Mouse (Mus musculus): ENCODE data around the gene Olfr1024.

Olfr1024 gene

GRCm38 (mm10) chr2:85904952-85905351 lies at the start of gene Olfr1024:
Gene Olfr1024, minus strand, starts transcription at chr2:85905052.
- DNase-seq = no peak

GRCm38 (mm10) chr2:85950137-85950536 lies 45.3 kb upstream of the Olfr1024 start, which contains the start of gene Olfr1028:
Gene Olfr1028, plus strand, starts transcription at chr2:85950437.
- no peak for DNase-seq

GRCm38 (mm10) chr2:85921258-85921657 lies 16.4 kb upstream of the Olfr1024 start, which contains the start of gene Olfr1026:
Gene Olfr1026, plus strand, starts transcription at chr2:85921558.
- DNase-seq = no peak

DNA sequence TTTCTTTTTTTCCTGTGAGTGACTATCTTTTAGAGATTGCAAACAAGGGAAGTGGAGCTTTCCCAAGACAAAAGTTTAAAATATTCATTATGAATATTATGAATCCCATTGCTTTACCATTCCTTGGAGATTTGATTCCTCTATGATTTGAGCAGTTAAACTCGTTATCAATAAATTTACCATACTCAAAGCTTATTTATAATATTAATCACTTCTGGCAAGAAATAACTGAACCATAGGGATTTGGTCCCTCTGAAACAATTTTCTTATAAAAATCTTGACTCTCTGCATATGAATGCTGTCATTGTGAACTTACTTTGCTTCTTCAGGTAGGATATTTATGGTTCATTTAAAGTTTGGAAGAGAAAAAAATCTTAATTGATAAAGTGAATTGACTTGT lies 10.0 kb upstream of the Olfr1024 start, which contains the start of gene Olfr1025-ps1:
Gene Olfr1025-ps1 (plus strand): TSS at position 301 of the 400 bp plus-strand sequence.
- DNase-seq = no peak

DNA sequence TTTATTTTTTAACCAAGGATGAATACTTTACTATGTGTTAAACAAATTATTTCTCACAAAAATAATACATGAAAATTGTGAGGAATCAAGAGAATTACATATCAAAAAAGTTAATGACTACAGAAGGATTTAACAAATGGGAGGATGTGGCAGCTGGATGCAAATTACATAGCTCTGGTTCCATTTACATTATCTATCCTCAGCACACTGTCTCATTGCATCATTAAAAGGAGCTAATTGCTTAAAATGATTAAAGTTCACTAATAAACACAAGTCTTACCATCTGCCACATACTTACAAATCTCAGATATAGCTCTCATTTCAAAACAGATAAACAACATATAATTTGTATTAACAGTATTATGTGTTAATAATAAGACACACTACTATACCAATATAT lies 8.3 kb upstream of the Olfr1024 start:
- no peak for DNase-seq

- DNase-seq = no peak
These were observed 19.5 kb downstream of the Olfr1024 start, which contains the start of gene Olfr1023 for GRCm38 (mm10) chr2:85885340-85885739. Gene Olfr1023, plus strand, starts transcription at chr2:85885640.

- DNase-seq = no peak
These were observed 36.6 kb downstream of the Olfr1024 start, which contains the start of gene Olfr1022 for GRCm38 (mm10) chr2:85868294-85868693. Gene Olfr1022, plus strand, starts transcription at chr2:85868594.
